Mouse (Mus musculus): ENCODE results near the gene Zfp92. TPM values are rescaled to one million over a fixed set of nuclear protein-coding genes. Genes with fewer than 3 reads are reported as not detected.
"Not testable (repeated sequence)": the region's sequence is repeated elsewhere in the genome, so short reads cannot be mapped to it uniquely, and the experiment has no call there.

Gene Zfp92
- polyA plus RNA-seq (2015; fragmentation: Nextera tagmentation; extraction: Ambion mirVana) = 0.27 and 0.37 TPM in 2 replicates

DNA sequence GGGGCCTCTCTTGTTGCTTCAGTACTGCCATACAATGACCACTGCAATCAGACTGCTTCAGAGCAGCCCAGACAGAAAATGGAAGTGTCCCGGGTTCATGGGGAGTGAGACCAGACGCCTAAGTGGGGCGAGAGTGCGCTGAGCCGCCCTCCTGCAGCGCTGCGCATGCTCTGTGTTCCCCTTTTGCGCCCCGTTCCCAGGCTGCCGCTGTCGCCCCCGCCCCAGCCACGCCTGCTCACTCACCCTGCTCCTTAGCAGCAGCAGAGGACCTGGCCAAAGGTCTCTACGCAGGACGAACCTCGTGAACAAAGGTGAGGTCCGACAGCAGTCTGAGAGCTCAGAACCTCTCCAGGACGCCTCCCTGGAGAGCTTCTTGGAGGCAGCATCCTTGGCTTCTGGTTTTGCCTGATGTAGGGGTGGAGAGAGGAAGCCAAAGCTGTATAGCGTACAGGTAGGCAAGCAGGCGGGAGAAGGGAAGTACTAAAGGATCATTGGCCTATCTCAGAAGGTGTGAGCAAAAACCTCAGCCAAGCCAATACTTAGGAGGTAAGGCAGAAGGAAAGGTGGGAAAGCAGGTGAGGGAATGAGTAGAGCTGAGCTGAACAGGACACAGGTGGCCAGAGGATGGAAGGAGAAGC is at the start of gene Zfp92:
Gene Zfp92, plus strand, starts transcription at position 217 of the 638 bp plus-strand sequence.
- H3K4me3 ChIP-seq = peak within 1 kb of the TSS; percentile 36
- H3K9me3 ChIP-seq = no peaks in the 10 kb centered on the region
- no peak within 1 kb of the TSS for H3K27ac ChIP-seq
- 14% methylated on average over 18 of the region's 20 CpGs for WGBS
- no peak for ATAC-seq (ENCODE audit: low FRiP score, low read depth)
- peak within 1 kb of the TSS; percentile 63 for H3K4me2 ChIP-seq (replicated peaks)
- peaks cover 24% of the 10 kb centered on the region; the same call in 1 of the 2 replicates for H3K27me3 ChIP-seq
- H3K9ac ChIP-seq = 0 out of 2 replicates have a peak within 1 kb of the TSS, but pooled peaks have one; percentile 13
- H3K36me3 ChIP-seq = no peaks in the 10 kb centered on the region
- no peaks in the 10 kb centered on the region; the same call in 1 of the 2 replicates for H3K4me1 ChIP-seq

DNA sequence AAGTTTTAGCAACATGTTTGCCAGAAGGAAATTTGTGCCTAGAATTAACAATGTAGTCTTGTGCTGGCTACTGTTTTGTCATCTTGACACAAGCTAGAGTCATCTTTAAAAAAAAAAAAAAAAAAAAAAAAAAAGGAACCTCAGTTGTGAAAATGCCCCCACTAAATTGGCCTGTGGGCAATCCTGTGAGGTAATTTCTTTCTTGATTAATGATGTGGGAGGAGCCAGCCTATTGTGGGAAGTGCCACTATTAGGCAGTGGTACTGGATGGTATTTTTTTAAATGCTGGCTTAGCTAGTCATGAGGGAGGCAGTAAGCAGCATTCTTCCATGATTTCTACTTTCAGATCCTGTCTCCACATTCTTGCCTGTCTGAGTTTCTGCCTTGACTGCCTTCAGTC is 47.6 kb upstream of the Zfp92 start:
- no peaks in the 10 kb centered on the region for H3K9me3 ChIP-seq
- H3K4me3 ChIP-seq = no peak overlapping the region
- no peaks in the 10 kb centered on the region for H3K4me1 ChIP-seq
- no peaks in the 10 kb centered on the region; the same call in 1 of the 2 replicates for H3K27me3 ChIP-seq
- H3K9ac ChIP-seq = no peak overlapping the region
- no peak overlapping the region for H3K27ac ChIP-seq
- peaks cover 6% of the 10 kb centered on the region for H3K36me3 ChIP-seq
- no peak overlapping the region for H3K4me2 ChIP-seq (replicated peaks)
- no peak for ATAC-seq (ENCODE audit: low FRiP score, low read depth)

DNA sequence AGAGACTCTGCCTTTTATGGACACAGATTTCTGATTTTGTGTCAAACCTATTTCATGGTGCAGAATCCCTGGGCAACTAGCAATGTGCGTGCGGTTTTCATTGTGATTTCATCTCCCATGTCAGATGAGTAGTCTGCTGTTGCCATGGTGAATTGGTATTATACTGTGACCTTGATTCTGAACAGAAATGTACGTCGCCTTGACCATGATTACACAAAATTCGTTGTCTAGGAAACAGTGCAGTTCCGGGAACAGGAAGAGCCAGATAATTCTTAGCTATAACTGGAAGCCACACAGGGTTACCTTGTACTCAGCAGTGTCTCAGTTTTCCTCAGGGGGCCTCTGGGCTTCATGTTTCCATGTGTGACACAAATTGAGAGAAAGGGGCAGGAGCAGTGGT is 26.5 kb upstream of the Zfp92 start:
- H3K36me3 ChIP-seq = no peaks in the 10 kb centered on the region
- no peaks in the 10 kb centered on the region for H3K4me1 ChIP-seq
- H3K27me3 ChIP-seq = peaks cover 11% of the 10 kb centered on the region
- H3K4me3 ChIP-seq = no peak overlapping the region
- H3K27ac ChIP-seq = no peak overlapping the region
- no peak overlapping the region for H3K4me2 ChIP-seq (replicated peaks)
- H3K9me3 ChIP-seq = no peaks in the 10 kb centered on the region
- WGBS = 78% methylated on average over 6 of the region's 6 CpGs
- no peak for ATAC-seq (ENCODE audit: low FRiP score, low read depth)
- no peak overlapping the region for H3K9ac ChIP-seq

DNA sequence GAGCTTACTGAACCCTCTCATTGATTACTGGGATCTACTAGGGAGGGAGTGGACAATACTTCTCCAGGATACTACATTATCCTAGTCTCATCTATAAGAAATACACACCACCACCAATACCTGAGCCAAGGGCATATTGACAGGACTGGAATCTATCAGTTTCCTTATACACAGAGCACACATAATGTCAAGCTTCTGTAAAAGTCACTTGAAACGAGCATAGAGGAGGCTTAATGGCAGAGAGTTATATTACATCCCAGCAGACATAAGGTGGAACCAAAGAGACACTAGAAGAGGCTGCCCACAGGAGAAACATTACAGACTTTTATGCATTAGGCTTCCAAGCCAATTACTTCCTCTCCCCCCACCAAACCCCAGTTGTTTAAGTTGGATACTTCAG is 26.0 kb upstream of the Zfp92 start:
- no peaks in the 10 kb centered on the region for H3K9me3 ChIP-seq
- H3K9ac ChIP-seq = no peak overlapping the region
- H3K4me1 ChIP-seq = no peaks in the 10 kb centered on the region
- H3K4me3 ChIP-seq = no peak overlapping the region
- no peak overlapping the region for H3K27ac ChIP-seq
- no peak overlapping the region for H3K4me2 ChIP-seq (replicated peaks)
- H3K36me3 ChIP-seq = no peaks in the 10 kb centered on the region
- ATAC-seq (ENCODE audit: low FRiP score, low read depth) = no peak
- H3K27me3 ChIP-seq = peaks cover 11% of the 10 kb centered on the region
- WGBS = 33% methylated on average over 1 of the region's 1 CpGs

DNA sequence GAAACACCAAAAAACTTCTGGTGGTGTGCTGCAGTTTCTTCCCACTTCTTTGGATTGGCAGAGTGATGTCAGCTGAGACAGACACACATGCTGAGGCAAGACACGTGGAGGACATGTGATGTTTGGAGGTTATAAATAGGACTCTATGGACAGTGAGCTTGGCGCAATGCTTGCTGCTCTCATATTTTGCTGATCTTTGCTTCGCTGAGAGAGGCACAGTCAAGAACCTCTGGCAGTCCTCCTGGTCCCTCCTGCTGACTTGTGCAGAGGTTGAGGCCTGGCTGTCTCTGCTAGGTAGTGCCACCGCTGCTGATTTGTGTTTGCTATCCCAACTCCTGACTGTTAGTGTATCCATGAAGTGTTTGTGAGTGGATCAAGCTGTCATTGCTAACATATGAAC is 19.4 kb upstream of the Zfp92 start:
- Histone ChIP-seq H3K36me3 (no peaks in the 10 kb centered on the region), H3K4me3 (no peak overlapping the region), H3K9ac (no peak overlapping the region), H3K4me2 (replicated peaks) (no peak overlapping the region), H3K27me3 (peaks cover 15% of the 10 kb centered on the region; the same call in 1 of the 2 replicates), H3K27ac (no peak overlapping the region), H3K4me1 (no peaks in the 10 kb centered on the region), H3K9me3 (no peaks in the 10 kb centered on the region)
- WGBS = 76% methylated on average over 4 of the region's 4 CpGs
- ATAC-seq (ENCODE audit: low FRiP score, low read depth) = no peak

DNA sequence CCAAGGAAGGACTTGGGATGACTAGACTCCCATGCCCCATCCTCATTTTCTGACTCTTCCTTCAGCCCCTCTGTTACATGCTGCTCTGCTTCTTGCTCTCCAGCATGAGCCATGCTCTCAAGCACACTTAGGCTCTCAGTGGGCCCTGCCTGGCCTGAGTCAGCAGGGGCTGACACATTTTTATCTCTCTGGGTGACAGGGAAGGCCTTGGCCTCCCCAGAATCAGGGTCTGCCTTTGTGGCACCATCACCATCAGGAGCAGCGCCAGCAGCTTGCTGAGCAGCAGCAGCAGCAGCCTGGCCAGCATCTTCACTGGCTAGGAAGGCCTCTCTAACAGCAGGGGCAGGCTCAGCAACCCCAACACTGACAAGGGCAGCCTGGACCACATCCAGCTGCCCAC is 14.4 kb upstream of the Zfp92 start:
- H3K4me2 ChIP-seq (replicated peaks) = no peak overlapping the region
- 85% methylated on average over 1 of the region's 1 CpGs for WGBS
- no peaks in the 10 kb centered on the region for H3K36me3 ChIP-seq
- no peak overlapping the region for H3K4me3 ChIP-seq
- H3K27ac ChIP-seq = no peak overlapping the region
- H3K9ac ChIP-seq = no peak overlapping the region
- H3K9me3 ChIP-seq = no peaks in the 10 kb centered on the region
- peaks cover 17% of the 10 kb centered on the region; the same call in 1 of the 2 replicates for H3K27me3 ChIP-seq
- no peak for ATAC-seq (ENCODE audit: low FRiP score, low read depth)
- H3K4me1 ChIP-seq = no peaks in the 10 kb centered on the region

DNA sequence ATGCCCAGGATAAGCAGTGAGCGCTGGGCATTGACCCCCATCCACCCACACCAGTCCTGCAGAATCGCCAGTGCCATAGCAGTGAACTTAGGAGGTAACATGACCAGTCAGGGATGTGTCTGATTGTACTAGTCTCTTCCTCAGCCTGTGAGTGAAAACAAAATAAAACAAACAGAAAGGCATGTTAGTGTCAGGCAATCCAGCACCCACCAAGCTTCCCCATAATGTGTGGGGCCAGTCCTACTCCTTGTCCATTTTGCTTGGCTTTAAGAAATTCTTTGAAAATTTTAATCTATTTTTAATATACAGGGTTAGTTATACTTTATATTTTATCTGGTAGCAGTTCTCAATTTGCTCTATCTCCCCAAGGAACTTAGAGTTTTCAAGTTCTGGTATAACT is 12.3 kb upstream of the Zfp92 start, which contains the start of gene Gm18336:
Gene Gm18336, minus strand, starts transcription at position 101 of the 400 bp plus-strand sequence.
- not testable (repeated sequence) for H3K4me2 ChIP-seq (replicated peaks); ATAC-seq (ENCODE audit: low FRiP score, low read depth); H3K27ac ChIP-seq; H3K4me1 ChIP-seq; H3K4me3 ChIP-seq; H3K9me3 ChIP-seq; H3K36me3 ChIP-seq; H3K9ac ChIP-seq
- peaks cover 15% of the 10 kb centered on the region; the same call in 1 of the 2 replicates for H3K27me3 ChIP-seq
- WGBS = 61% methylated on average over 2 of the region's 2 CpGs

DNA sequence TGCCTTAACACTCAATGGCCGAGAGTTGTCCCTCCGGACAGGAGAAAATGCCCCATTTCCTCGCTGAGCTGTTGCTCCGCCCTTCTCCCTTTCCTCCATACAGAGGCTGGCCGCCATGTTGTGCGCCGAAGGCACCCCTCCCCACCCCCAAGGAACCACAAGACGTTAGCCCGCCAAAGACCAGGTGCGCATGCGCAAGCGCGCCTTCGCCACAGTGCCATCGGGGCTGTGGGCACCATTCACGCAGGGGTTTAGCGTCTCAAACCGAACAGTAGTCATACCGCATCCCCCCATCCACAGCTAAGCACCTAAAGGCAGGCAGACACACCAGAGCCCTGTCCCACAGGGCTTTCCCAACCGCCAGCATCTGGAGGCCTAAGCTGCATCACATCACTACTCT is 9.9 kb upstream of the Zfp92 start:
- Histone ChIP-seq H3K4me3 (no peak overlapping the region), H3K4me1 (no peaks in the 10 kb centered on the region), H3K27ac (no peak overlapping the region), H3K27me3 (peaks cover 5% of the 10 kb centered on the region; the same call in 1 of the 2 replicates), H3K9ac (no peak overlapping the region), H3K4me2 (replicated peaks) (no peak overlapping the region), H3K9me3 (no peaks in the 10 kb centered on the region), H3K36me3 (no peaks in the 10 kb centered on the region)
- 90% methylated on average over 20 of the region's 20 CpGs for WGBS
- no peak for ATAC-seq (ENCODE audit: low FRiP score, low read depth)

DNA sequence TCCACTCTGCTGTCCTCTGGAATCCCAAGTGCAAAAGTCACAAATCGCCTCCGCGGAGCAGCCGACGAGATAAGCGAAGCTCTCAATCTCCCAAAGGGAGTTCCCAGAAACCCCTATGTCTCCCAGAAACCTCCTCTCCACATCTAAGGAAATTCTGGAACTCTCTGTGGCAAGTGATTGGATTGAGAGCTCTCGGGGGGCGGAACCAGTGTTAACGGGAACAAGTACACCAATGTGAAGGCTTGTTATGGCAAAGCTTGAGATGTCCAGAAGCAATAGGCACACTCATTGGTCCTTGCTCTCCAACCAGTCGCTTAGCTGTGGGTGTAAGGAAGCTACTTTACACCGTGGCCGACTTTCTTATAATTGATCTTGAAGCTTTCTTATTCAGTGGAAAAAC is 9.3 kb upstream of the Zfp92 start:
- H3K9ac ChIP-seq = no peak overlapping the region
- H3K4me2 ChIP-seq (replicated peaks) = no peak overlapping the region
- WGBS = 92% methylated on average over 12 of the region's 12 CpGs
- no peaks in the 10 kb centered on the region for H3K36me3 ChIP-seq
- H3K27me3 ChIP-seq = peaks cover under 1% of the 10 kb centered on the region; the same call in 1 of the 2 replicates
- ATAC-seq (ENCODE audit: low FRiP score, low read depth) = no peak
- H3K4me1 ChIP-seq = no peaks in the 10 kb centered on the region
- no peaks in the 10 kb centered on the region for H3K9me3 ChIP-seq
- no peak overlapping the region for H3K27ac ChIP-seq
- no peak overlapping the region for H3K4me3 ChIP-seq

DNA sequence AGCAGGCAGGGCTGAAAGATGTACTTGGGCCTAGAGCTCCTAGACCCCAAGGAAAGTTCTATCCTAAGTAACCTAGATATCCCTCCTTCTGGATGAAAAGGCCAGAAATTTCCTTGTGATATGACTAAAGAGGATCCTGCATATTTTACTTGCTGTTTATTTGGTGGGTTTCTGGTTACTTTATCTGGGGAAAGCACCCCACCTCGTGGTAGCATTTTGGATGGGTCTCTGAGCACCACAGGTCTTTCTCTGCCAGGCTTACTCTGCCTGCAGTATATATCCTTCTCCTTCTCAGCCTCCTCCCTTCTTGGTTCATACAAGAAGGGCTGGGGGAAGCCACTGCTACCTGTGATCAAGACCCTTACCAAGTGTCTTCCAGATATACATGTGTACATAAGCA is 1.9 kb downstream of the Zfp92 start:
- no peaks in the 10 kb centered on the region for H3K36me3 ChIP-seq
- H3K4me2 ChIP-seq (replicated peaks) = no peak overlapping the region
- no peak for ATAC-seq (ENCODE audit: low FRiP score, low read depth)
- peaks cover 24% of the 10 kb centered on the region; the same call in 1 of the 2 replicates for H3K27me3 ChIP-seq
- H3K9me3 ChIP-seq = no peaks in the 10 kb centered on the region
- no peak overlapping the region for H3K4me3 ChIP-seq
- H3K27ac ChIP-seq = no peak overlapping the region
- no peaks in the 10 kb centered on the region; the same call in 1 of the 2 replicates for H3K4me1 ChIP-seq
- no peak overlapping the region for H3K9ac ChIP-seq
- WGBS = 36% methylated on average over 1 of the region's 1 CpGs

DNA sequence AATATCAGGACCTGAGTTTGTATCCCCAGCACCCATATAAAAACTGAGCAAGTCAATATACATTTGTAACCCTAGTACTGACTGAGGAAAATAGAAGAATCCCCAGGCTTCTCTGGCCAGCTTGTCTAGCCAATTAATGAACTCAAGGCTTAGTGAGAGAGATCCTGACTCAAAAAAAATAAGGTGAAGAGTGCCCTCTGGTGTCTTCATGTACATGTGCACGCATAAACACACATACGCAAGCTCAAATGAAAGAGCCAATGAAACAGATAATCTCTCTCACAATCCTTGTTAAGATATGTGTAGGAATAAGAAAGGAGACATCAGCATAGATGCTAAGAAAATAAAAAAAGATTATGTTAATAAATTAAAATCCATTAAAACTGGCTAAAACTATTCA is 19.1 kb downstream of the Zfp92 start:
- Histone ChIP-seq H3K4me1 (no peaks in the 10 kb centered on the region), H3K9ac (no peak overlapping the region), H3K27me3 (peaks cover under 1% of the 10 kb centered on the region; the same call in 1 of the 2 replicates), H3K27ac (no peak overlapping the region), H3K9me3 (no peaks in the 10 kb centered on the region), H3K36me3 (no peaks in the 10 kb centered on the region), H3K4me3 (no peak overlapping the region), H3K4me2 (replicated peaks) (no peak overlapping the region)
- WGBS = 76% methylated on average over 2 of the region's 2 CpGs
- no peak for ATAC-seq (ENCODE audit: low FRiP score, low read depth)

DNA sequence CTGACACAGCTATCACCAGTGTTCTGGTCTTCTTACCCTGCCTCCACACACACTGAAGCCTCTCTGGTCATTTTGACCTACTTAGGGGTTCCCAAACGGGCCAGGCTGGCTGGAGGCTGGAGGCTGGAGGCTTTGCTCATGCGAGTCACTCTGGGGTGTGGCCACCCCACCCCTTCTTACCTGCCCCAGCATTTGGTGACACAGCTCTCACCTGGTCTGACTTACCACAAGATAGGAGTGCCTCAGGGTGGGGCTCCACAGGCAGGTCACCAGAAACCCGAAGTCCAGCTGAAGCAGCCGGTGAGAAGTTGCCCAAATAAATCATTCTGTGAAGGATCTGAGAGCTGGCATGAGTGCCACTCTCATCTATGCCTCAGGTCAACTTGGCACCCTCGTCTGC is 22.0 kb downstream of the Zfp92 start:
- Histone ChIP-seq H3K4me3 (no peak overlapping the region), H3K4me2 (replicated peaks) (no peak overlapping the region), H3K27me3 (peaks cover 6% of the 10 kb centered on the region; the same call in 1 of the 2 replicates), H3K36me3 (0 out of 2 replicates have a peak, but pooled peaks cover 6% of the 10 kb centered on the region), H3K9ac (no peak overlapping the region), H3K4me1 (no peaks in the 10 kb centered on the region), H3K9me3 (no peaks in the 10 kb centered on the region), H3K27ac (no peak overlapping the region)
- 74% methylated on average over 5 of the region's 5 CpGs for WGBS
- ATAC-seq (ENCODE audit: low FRiP score, low read depth) = no peak

DNA sequence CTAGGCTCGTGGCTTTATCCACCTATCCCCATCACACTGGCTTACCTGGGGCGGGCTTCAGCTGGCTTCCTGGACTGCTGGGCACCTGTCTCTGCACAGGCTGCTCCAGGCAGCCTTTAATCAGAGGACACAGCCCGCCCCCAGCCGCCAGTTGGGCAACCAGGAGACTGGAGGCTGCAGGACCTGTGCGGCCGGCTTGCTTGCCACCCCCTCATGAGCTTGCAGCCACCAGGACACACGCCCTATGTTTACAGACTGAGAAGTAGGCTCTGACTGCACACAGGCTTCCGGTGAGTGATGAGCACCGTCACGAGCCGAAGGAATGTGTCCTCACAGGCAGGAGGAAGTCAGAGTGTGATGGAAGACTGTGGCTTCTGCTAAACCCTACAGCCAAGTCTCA is 24.4 kb downstream of the Zfp92 start, which contains the start of gene Trex2:
Gene Trex2, minus strand, starts transcription at position 93 of the 400 bp plus-strand sequence.
- Histone ChIP-seq H3K9ac (no peak within 1 kb of the TSS), H3K27me3 (peaks cover 6% of the 10 kb centered on the region; the same call in 1 of the 2 replicates), H3K4me1 (no peaks in the 10 kb centered on the region), H3K9me3 (no peaks in the 10 kb centered on the region), H3K4me2 (replicated peaks) (no peak within 1 kb of the TSS), H3K4me3 (no peak within 1 kb of the TSS), H3K36me3 (0 out of 2 replicates have a peak, but pooled peaks cover 6% of the 10 kb centered on the region), H3K27ac (no peak within 1 kb of the TSS)
- WGBS = 74% methylated on average over 11 of the region's 11 CpGs
- no peak for ATAC-seq (ENCODE audit: low FRiP score, low read depth)

All from limb, embryonic 13.5 days (tissue).